Mouse (Mus musculus) CH12.LX (cell line): ENCODE data around the gene Cdk5rap2. TPM values are rescaled to one million over a fixed set of nuclear protein-coding genes. Genes with fewer than 3 reads are reported as not detected.

Experiments used
- DNase-seq: peaks from one replicate; pipeline ENCODE4 v3.0.0-alpha.2; 2013; ENCODE audit errors: extremely low read depth
- H3K27ac ChIP-seq: 2 replicates; pipeline ENCODE4 v1.5.1; 2012; ENCODE audit warnings: low read depth, mild to moderate bottlenecking, control low read depth, moderate library complexity; ENCODE audit not compliant: insufficient read depth
- H3K27me3 ChIP-seq: replicated peaks from 2 replicates; pipeline ENCODE3; 2012; ENCODE audit warnings: inconsistent platforms
- H3K36me3 ChIP-seq, 2 experiments: replicated peaks in 1 of 2; 2 replicates each; pipeline versions ENCODE3 to v1.6.1; 2012; ENCODE audit warnings: inconsistent platforms in 1 of 2, low read length in 1 of 2, mild to moderate bottlenecking in 1 of 2, mixed read lengths in 1 of 2, moderate library complexity in 1 of 2; ENCODE audit not compliant: control insufficient read depth in 1 of 2, insufficient read depth in 1 of 2
- H3K4me1 ChIP-seq, 2 experiments: 2 replicates each; pipeline ENCODE4 v1.6.1; 2012; ENCODE audit warnings: inconsistent platforms in 1 of 2, moderate library complexity in 1 of 2; ENCODE audit not compliant: insufficient read depth in 2 of 2, control insufficient read depth in 1 of 2
- H3K4me2 ChIP-seq: 2 replicates; pipeline ENCODE4 v1.6.1; 2012; ENCODE audit warnings: low read depth, mild to moderate bottlenecking, control low read depth; ENCODE audit not compliant: poor library complexity, insufficient read depth, severe bottlenecking
- H3K4me3 ChIP-seq, 3 experiments: fragments of 150-350 bp in 1 of 3; sonication (generic) in 1 of 3; replicated peaks in 1 of 3; 2 replicates each; pipeline versions ENCODE3 to v1.5.1; 2011 to 2012; ENCODE audit warnings: low read depth in 2 of 3, low read length in 2 of 3, mild to moderate bottlenecking in 2 of 3, moderate library complexity in 2 of 3, control low read depth in 1 of 3, improper control_type of control experiment in 1 of 3, inconsistent platforms in 1 of 3, mixed read lengths in 1 of 3; ENCODE audit not compliant: poor library complexity in 1 of 3
- H3K79me2 ChIP-seq: replicated peaks from 2 replicates; pipeline ENCODE4 v1.6.1; 2012; ENCODE audit warnings: mild to moderate bottlenecking, moderate library complexity; ENCODE audit not compliant: control insufficient read depth, poor library complexity, insufficient read depth, severe bottlenecking; ENCODE audit errors: extremely low read depth
- H3K9ac ChIP-seq: 2 replicates; pipeline ENCODE4 v1.6.1; 2012; ENCODE audit warnings: low read depth, mild to moderate bottlenecking, control low read depth, moderate library complexity; ENCODE audit not compliant: insufficient read depth
- H3K9me3 ChIP-seq: replicated peaks from 2 replicates; pipeline ENCODE3; 2012; ENCODE audit warnings: low read length, inconsistent platforms, mixed read lengths
- CHD2 ChIP-seq: IDR thresholded peaks from 2 replicates; pipeline ENCODE4 v1.6.1; 2011; ENCODE audit warnings: low read length, improper control_type of control experiment
- CTCF ChIP-seq, 2 experiments: IDR thresholded peaks in 1 of 2; conservative IDR thresholded peaks in 1 of 2; 2 replicates each; pipeline ENCODE4 v1.5.1; 2011 to 2012; ENCODE audit warnings: low read depth in 2 of 2, low read length in 2 of 2, improper control_type of control experiment in 1 of 2, inconsistent platforms in 1 of 2, mild to moderate bottlenecking in 1 of 2, moderate library complexity in 1 of 2
- ETS1 ChIP-seq: conservative IDR thresholded peaks from 2 replicates; pipeline ENCODE4 v1.6.1; 2012; ENCODE audit warnings: low read depth, mild to moderate bottlenecking, inconsistent platforms, low read length, improper control_type of control experiment, moderate library complexity
- HCFC1 ChIP-seq: IDR thresholded peaks from 2 replicates; pipeline ENCODE4 v1.6.1; 2012; ENCODE audit warnings: low read depth, mild to moderate bottlenecking, inconsistent platforms, low read length, improper control_type of control experiment
- MAFK ChIP-seq: IDR thresholded peaks from 2 replicates; pipeline ENCODE4 v1.6.1; 2011; ENCODE audit warnings: low read length, improper control_type of control experiment; ENCODE audit not compliant: insufficient replicate concordance
- MXI1 ChIP-seq: IDR thresholded peaks from 2 replicates; pipeline ENCODE4 v1.6.1; 2011; ENCODE audit warnings: mild to moderate bottlenecking, low read depth, low read length, improper control_type of control experiment
- MYC ChIP-seq: IDR thresholded peaks from 2 replicates; pipeline ENCODE4 v1.6.1; 2011; ENCODE audit warnings: low read depth, mild to moderate bottlenecking, improper control_type of control experiment, low read length
- NELFE ChIP-seq: IDR thresholded peaks from 2 replicates; pipeline ENCODE4 v1.6.1; 2011; ENCODE audit warnings: low read depth, low read length, improper control_type of control experiment
- NRF1 ChIP-seq: IDR thresholded peaks from 2 replicates; pipeline ENCODE4 v1.6.1; 2014; ENCODE audit warnings: low read depth, mild to moderate bottlenecking, inconsistent platforms, low read length, improper control_type of control experiment, moderate library complexity
- POLR2A ChIP-seq: IDR thresholded peaks from 2 replicates; pipeline ENCODE4 v1.6.1; 2011; ENCODE audit warnings: low read depth, mild to moderate bottlenecking, improper control_type of control experiment, low read length
- RCOR1 ChIP-seq: conservative IDR thresholded peaks from 2 replicates; pipeline ENCODE4 v1.6.1; 2012; ENCODE audit warnings: low read depth, mild to moderate bottlenecking, inconsistent platforms, low read length, improper control_type of control experiment
- SIN3A ChIP-seq: IDR thresholded peaks from 2 replicates; pipeline ENCODE4 v1.6.1; 2012; ENCODE audit warnings: low read length, improper control_type of control experiment, inconsistent platforms
- UBTF ChIP-seq: IDR thresholded peaks from 2 replicates; pipeline ENCODE4 v1.6.1; 2012; ENCODE audit warnings: low read depth, mild to moderate bottlenecking, inconsistent platforms, low read length, improper control_type of control experiment, moderate library complexity
- USF2 ChIP-seq: conservative IDR thresholded peaks from 2 replicates; pipeline ENCODE4 v1.6.1; 2011; ENCODE audit warnings: low read depth, low read length, improper control_type of control experiment
- dilution Hi-C: fragments of 300-500 bp; cut with MboI; formaldehyde crosslinking; loops from 2 replicates; pipeline ENCODE4 v1.14.3; 2020; ENCODE audit warnings: low sequenced_read_pairs; ENCODE audit not compliant: extremely low pct_unique_long_range_greater_than_20kb, extremely low pct_ligation_motif_present
- in situ Hi-C: fragments of 300-500 bp; cut with MboI; formaldehyde crosslinking; loops from 3 replicates; pipeline ENCODE4 v1.14.3; 2019; ENCODE audit warnings: low sequenced_read_pairs, low pct_ligation_motif_present, low pct_unique_long_range_greater_than_20kb, mixed read lengths
- polyA plus RNA-seq: library from polyadenylated mRNA; unstranded; fragments of >175 nt; gene quantifications from 2 replicates; pipeline ENCODE4 v1.2.1, GENCODE M21; 2012; ENCODE audit warnings: low read depth; ENCODE audit not compliant: insufficient read length
- total RNA-seq, 2 experiments: library from RNA; depleted of rRNA; stranded (reverse); fragments of 300-350 nt in 1 of 2; fragments of >200 nt in 1 of 2; gene quantifications; 2 replicates each; pipeline ENCODE4 v1.2.3; 2012 to 2014

The Cdk5rap2 gene
- total and polyA plus RNA-seq, 3 experiments, result 12.1 to 26.3 (median 15.9) TPM

- DNase-seq, result no peak
- Histone ChIP-seq H3K79me2 (no peaks in the 10 kb centered on the region), H3K4me3 (no peak overlapping the region), H3K27ac (no peak overlapping the region), H3K4me2 (no peak overlapping the region), H3K9ac (no peak overlapping the region), H3K27me3 (no peaks in the 10 kb centered on the region), H3K36me3 (peaks cover 30 to 90% of the 10 kb centered on the region in 2 experiments), H3K9me3 (no peaks in the 10 kb centered on the region), H3K4me1 (peaks cover 0 to 11% of the 10 kb centered on the region in 2 experiments; a peak in 1 of 4 replicates)
- in situ Hi-C loops, result loop anchor here (5.0 kb wide), 1 partner anchor 41 kb away; no protein-coding TSS in a partner anchor
- dilution Hi-C loops, result no loop called here
- no peak for TF ChIP-seq NELFE
These were observed 148.9 kb downstream of the Cdk5rap2 start for GRCm38 (mm10) chr4:70261315-70261714.

GRCm38 (mm10) chr4:70260419-70260807 is 149.8 kb downstream of the Cdk5rap2 start:
- Histone ChIP-seq H3K36me3 (peaks cover 28 to 93% of the 10 kb centered on the region in 2 experiments), H3K79me2 (no peaks in the 10 kb centered on the region)

GRCm38 (mm10) chr4:70259726-70260418 is 150.4 kb downstream of the Cdk5rap2 start:
- no peak overlapping the region for H3K9ac ChIP-seq

More at GRCm38 (mm10) chr4:70260419-70260807, 149.8 kb downstream of the Cdk5rap2 start:
- no peak overlapping the region for H3K4me2 ChIP-seq
- H3K9me3 ChIP-seq, result no peaks in the 10 kb centered on the region
- TF ChIP-seq POLR2A, result no peak
- TF ChIP-seq NRF1, result no peak
- no peak for TF ChIP-seq SIN3A
- no peak for TF ChIP-seq MYC
- no peak for TF ChIP-seq RCOR1
- TF ChIP-seq NELFE, result no peak
- TF ChIP-seq CTCF (conservative IDR thresholded peaks at IDR 0.05 in 1 of 2, IDR thresholded peaks at IDR 0.05 in 1 of 2; ENCODE audit: low read depth in 2 of 2, low read length in 2 of 2), result no peak
- TF ChIP-seq MXI1, result no peak
- TF ChIP-seq MAFK, result no peak
- TF ChIP-seq HCFC1, result no peak
- H3K27me3 ChIP-seq, result no peaks in the 10 kb centered on the region
- H3K27ac ChIP-seq, result no peak overlapping the region
- dilution Hi-C loops, result no loop called here
- H3K4me3 ChIP-seq, result no peak overlapping the region
- DNase-seq, result no peak
- H3K9ac ChIP-seq, result no peak overlapping the region
- in situ Hi-C loops, result loop anchor here (5.0 kb wide), 1 partner anchor 42 kb away; no protein-coding TSS in a partner anchor
- H3K4me1 ChIP-seq, result peaks cover 0 to 11% of the 10 kb centered on the region in 2 experiments; a peak in 1 of 4 replicates

More at GRCm38 (mm10) chr4:70259726-70260418, 150.4 kb downstream of the Cdk5rap2 start:
- H3K4me2 ChIP-seq, result no peak overlapping the region
- H3K4me1 ChIP-seq, result peaks cover 0 to 11% of the 10 kb centered on the region in 2 experiments; a peak in 1 of 4 replicates
- in situ Hi-C loops (loop anchor here (5.0 kb wide), 1 partner anchor 42 kb away; no protein-coding TSS in a partner anchor), dilution Hi-C loops (no loop called here)
- H3K9me3 ChIP-seq, result no peaks in the 10 kb centered on the region
- no peak overlapping the region for H3K4me3 ChIP-seq
- no peaks in the 10 kb centered on the region for H3K27me3 ChIP-seq
- H3K36me3 ChIP-seq, result peaks cover 31 to 92% of the 10 kb centered on the region in 2 experiments
- no peaks in the 10 kb centered on the region for H3K79me2 ChIP-seq
- TF ChIP-seq NRF1 (no peak), UBTF (no peak), ETS1 (no peak), USF2 (no peak), CHD2 (no peak)
- TF ChIP-seq, all 38 proteins: peak for 0
- no peak for DNase-seq
- no peak overlapping the region for H3K27ac ChIP-seq
